Mouse (Mus musculus): ENCODE results near the gene Adamts10. TPM values are rescaled to one million over a fixed set of nuclear protein-coding genes. Genes with fewer than 3 reads are reported as not detected.

Adamts10 gene
- total and polyA plus RNA-seq, 3 experiments = 13.6 to 49.0 (median 14.7) TPM

DNA sequence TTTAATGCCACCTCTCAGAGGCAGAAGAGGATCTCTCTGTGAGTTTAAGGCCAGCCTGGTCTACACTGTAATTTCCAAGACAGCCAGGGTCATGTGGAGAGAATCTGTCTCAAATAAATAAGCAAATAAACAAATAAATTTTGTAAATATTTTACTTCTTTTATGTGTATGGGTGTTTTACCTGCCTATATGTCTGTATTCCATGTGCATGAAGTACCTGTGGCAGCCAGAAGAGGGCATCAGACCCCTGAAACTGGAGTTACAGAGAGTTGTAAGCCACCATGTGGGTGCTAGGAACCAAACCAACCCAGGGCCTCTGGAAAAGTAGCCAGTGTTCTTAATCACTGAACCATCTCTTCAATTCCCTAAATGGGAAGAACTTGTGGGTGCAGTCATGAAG lies 73.3 kb downstream of the Adamts10 start:
- H3K4me3 ChIP-seq = no peak overlapping the region
- H3K4me1 ChIP-seq (ENCODE audit: control insufficient read depth, insufficient read depth, low read length) = no peaks in the 10 kb centered on the region
- H3K79me2 ChIP-seq (replicated peaks; ENCODE audit: control insufficient read depth, insufficient read depth, low read length) = no peaks in the 10 kb centered on the region

GRCm38 (mm10) chr17:33598506-33598905 lies 74.5 kb downstream of the Adamts10 start:
- Histone ChIP-seq H3K36me3 (ENCODE audit: control insufficient read depth, insufficient read depth, low read length) (no peaks in the 10 kb centered on the region), H3K79me2 (replicated peaks; ENCODE audit: control insufficient read depth, insufficient read depth, low read length) (no peaks in the 10 kb centered on the region), H3K4me3 (no peak overlapping the region), H3K27ac (no peak overlapping the region), H3K27me3 (ENCODE audit: control insufficient read depth, insufficient read depth, low read length) (no peaks in the 10 kb centered on the region), H3K9ac (ENCODE audit: low read depth, low read length) (no peak overlapping the region), H3K4me1 (ENCODE audit: control insufficient read depth, insufficient read depth, low read length) (no peaks in the 10 kb centered on the region)
- DNase-seq = no peak
- 90% methylated on average over 5 of the region's 5 CpGs for WGBS
- TF ChIP-seq EP300 (IDR thresholded peaks at IDR 0.05; ENCODE audit: insufficient read depth, low read depth, low read length) (no peak), POLR2A (IDR thresholded peaks at IDR 0.05; ENCODE audit: insufficient read depth, low read depth, low read length) (no peak), CTCF (IDR thresholded peaks at IDR 0.05) (no peak)
- intact Hi-C loops (cut with DNase I) = no loop called here

More for the DNA sequence above, 73.3 kb downstream of the Adamts10 start:
- Histone ChIP-seq H3K27ac (no peak overlapping the region), H3K36me3 (ENCODE audit: control insufficient read depth, insufficient read depth, low read length) (no peaks in the 10 kb centered on the region), H3K27me3 (ENCODE audit: control insufficient read depth, insufficient read depth, low read length) (no peaks in the 10 kb centered on the region), H3K9ac (ENCODE audit: low read depth, low read length) (no peak overlapping the region)
- TF ChIP-seq POLR2A (IDR thresholded peaks at IDR 0.05; ENCODE audit: insufficient read depth, low read depth, low read length) (no peak), CTCF (IDR thresholded peaks at IDR 0.05) (no peak), EP300 (IDR thresholded peaks at IDR 0.05; ENCODE audit: insufficient read depth, low read depth, low read length) (no peak)
- intact Hi-C loops (cut with DNase I) = no loop called here
- DNase-seq = no peak

DNA sequence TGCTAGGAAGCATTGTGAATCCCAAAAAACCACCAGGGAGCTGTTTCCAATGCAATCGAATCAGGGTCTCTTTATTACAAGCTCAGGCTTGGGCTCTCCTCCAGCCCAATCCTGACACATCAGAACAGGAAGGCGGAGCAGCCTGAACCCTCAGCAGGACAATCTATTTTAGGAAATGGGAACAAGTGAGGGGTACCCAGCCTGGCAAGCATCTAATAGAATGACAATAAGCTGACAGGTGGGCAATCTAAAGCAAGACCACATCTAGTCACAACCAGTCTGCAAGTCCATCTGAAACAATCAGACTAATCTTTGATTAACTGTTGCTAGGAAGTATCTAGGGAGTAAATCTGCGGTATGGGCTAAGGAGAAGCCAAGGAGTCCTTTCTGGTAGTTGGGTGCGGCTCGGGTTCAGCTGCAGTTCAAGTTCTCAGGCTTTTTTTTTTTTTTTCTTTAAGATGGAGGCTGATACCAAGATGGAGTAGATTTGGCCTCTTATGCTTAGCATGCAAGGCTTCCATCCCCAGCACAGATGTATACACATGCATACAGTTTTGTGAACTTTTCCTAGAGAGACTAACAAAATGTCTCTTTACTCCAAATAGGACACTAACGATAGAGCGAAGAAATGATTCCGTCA lies 76.0 kb downstream of the Adamts10 start:
- DNase-seq = no peak
- Histone ChIP-seq H3K4me3 (no peak overlapping the region), H3K9ac (ENCODE audit: low read depth, low read length) (no peak overlapping the region), H3K27me3 (ENCODE audit: control insufficient read depth, insufficient read depth, low read length) (no peaks in the 10 kb centered on the region), H3K27ac (no peak overlapping the region), H3K36me3 (ENCODE audit: control insufficient read depth, insufficient read depth, low read length) (no peaks in the 10 kb centered on the region), H3K79me2 (replicated peaks; ENCODE audit: control insufficient read depth, insufficient read depth, low read length) (no peaks in the 10 kb centered on the region), H3K4me1 (ENCODE audit: control insufficient read depth, insufficient read depth, low read length) (no peaks in the 10 kb centered on the region)
- intact Hi-C loops (cut with DNase I) = no loop called here
- no peak for TF ChIP-seq CTCF (IDR thresholded peaks at IDR 0.05)
- no peak for TF ChIP-seq POLR2A (IDR thresholded peaks at IDR 0.05; ENCODE audit: insufficient read depth, low read depth, low read length)
- 78% methylated on average over 8 of the region's 8 CpGs for WGBS

DNA sequence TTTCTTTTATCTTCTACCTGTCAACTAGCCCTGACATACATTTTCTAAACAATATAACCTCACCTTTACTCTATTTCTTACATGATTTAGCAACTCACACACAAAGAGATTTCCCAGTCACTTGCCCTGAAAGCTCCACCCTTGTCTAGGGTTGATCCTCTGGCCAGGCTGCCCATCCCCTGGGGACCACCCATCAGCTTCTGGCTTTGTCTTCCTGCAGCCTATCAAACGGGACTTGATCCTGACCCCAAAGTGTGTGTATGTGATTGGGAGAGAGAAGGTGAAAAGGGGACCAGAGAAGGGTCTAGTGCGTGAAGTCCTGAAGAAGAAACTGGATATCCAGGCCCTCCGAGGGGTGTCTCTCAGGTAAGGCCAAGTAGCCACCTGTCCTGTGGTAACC lies 76.8 kb downstream of the Adamts10 start:
- H3K4me3 ChIP-seq = no peak overlapping the region
- DNase-seq = no peak
- H3K4me1 ChIP-seq (ENCODE audit: control insufficient read depth, insufficient read depth, low read length) = no peaks in the 10 kb centered on the region
- no peaks in the 10 kb centered on the region for H3K79me2 ChIP-seq (replicated peaks; ENCODE audit: control insufficient read depth, insufficient read depth, low read length)
- 81% methylated on average over 3 of the region's 3 CpGs for WGBS
- H3K27me3 ChIP-seq (ENCODE audit: control insufficient read depth, insufficient read depth, low read length) = no peaks in the 10 kb centered on the region
- H3K9ac ChIP-seq (ENCODE audit: low read depth, low read length) = no peak overlapping the region
- intact Hi-C loops (cut with DNase I) = no loop called here
- no peaks in the 10 kb centered on the region for H3K36me3 ChIP-seq (ENCODE audit: control insufficient read depth, insufficient read depth, low read length)
- TF ChIP-seq CTCF (IDR thresholded peaks at IDR 0.05) = no peak
- TF ChIP-seq POLR2A (IDR thresholded peaks at IDR 0.05; ENCODE audit: insufficient read depth, low read depth, low read length) = no peak
- TF ChIP-seq EP300 (IDR thresholded peaks at IDR 0.05; ENCODE audit: insufficient read depth, low read depth, low read length) = no peak
- H3K27ac ChIP-seq = no peak overlapping the region

DNA sequence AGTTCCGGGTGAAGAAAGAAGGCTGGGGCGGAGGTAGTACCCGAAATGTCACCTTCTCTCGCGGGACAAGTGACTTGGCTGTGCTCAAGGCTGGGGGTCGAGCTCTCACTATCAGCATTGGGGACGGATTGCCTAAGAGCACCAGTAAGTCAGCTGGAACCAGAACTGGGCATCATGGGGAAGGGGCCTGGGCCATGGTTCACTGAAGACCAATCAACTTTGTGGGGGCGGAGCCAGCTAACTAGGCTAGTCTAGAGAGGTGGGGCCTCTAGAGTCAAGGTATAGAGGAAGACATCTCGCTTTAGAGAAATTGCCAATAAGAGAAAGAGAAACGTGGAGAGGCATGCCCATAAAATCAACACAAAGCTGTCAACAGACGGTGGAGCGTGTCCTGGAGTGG lies 77.9 kb downstream of the Adamts10 start:
- intact Hi-C loops (cut with DNase I) = no loop called here
- no peak for TF ChIP-seq EP300 (IDR thresholded peaks at IDR 0.05; ENCODE audit: insufficient read depth, low read depth, low read length)
- TF ChIP-seq POLR2A (IDR thresholded peaks at IDR 0.05; ENCODE audit: insufficient read depth, low read depth, low read length) = no peak
- TF ChIP-seq CTCF (IDR thresholded peaks at IDR 0.05) = no peak
- DNase-seq = no peak
- H3K36me3 ChIP-seq (ENCODE audit: control insufficient read depth, insufficient read depth, low read length) = no peaks in the 10 kb centered on the region
- no peaks in the 10 kb centered on the region for H3K4me1 ChIP-seq (ENCODE audit: control insufficient read depth, insufficient read depth, low read length)
- no peak overlapping the region for H3K27ac ChIP-seq
- no peaks in the 10 kb centered on the region for H3K27me3 ChIP-seq (ENCODE audit: control insufficient read depth, insufficient read depth, low read length)
- no peaks in the 10 kb centered on the region for H3K79me2 ChIP-seq (replicated peaks; ENCODE audit: control insufficient read depth, insufficient read depth, low read length)
- H3K4me3 ChIP-seq = no peak overlapping the region
- no peak overlapping the region for H3K9ac ChIP-seq (ENCODE audit: low read depth, low read length)
- WGBS = 81% methylated on average over 12 of the region's 12 CpGs

Other genes with a start within 250 kb of the Adamts10 start
- 10 to 100 TPM; 11.3 to 11.6 TPM for gene Zfp955b, start 234.7 kb upstream of the Adamts10 start, total RNA-seq (2021)
- 2.6 and 5.4 TPM in 2 replicates for gene Zfp955b, start 234.7 kb upstream of the Adamts10 start, polyA plus RNA-seq (2012; rRNA removed)
- gene Zfp81, start 165.3 kb upstream of the Adamts10 start, total RNA-seq (2021) = 1 to 10 TPM; 4.5 to 4.9 TPM
- gene Zfp81, start 165.3 kb upstream of the Adamts10 start, polyA plus RNA-seq (2012; rRNA removed) = 0.68 and 2.2 TPM in 2 replicates
- gene Zfp101, start 129.6 kb upstream of the Adamts10 start, total RNA-seq (2021) = 1 to 10 TPM; 3.7 to 4.4 TPM
- 1.2 and 2.5 TPM in 2 replicates for gene Zfp101, start 129.6 kb upstream of the Adamts10 start, polyA plus RNA-seq (2012; rRNA removed)
- not detected for gene Actl9, start 91.3 kb upstream of the Adamts10 start, total RNA-seq (2021)
- gene Actl9, start 91.3 kb upstream of the Adamts10 start, polyA plus RNA-seq (2012; rRNA removed) = 0.12 TPM in 1 of 2 replicates, not detected in the other
- 1 to 10 TPM; 2.3 to 3.1 TPM for gene Myo1f, start 31.5 kb downstream of the Adamts10 start, total RNA-seq (2021)
- 2.8 and 3.2 TPM in 2 replicates for gene Myo1f, start 31.5 kb downstream of the Adamts10 start, polyA plus RNA-seq (2012; rRNA removed)
- 1 to 10 TPM; 7.3 to 7.7 TPM for gene Zfp414, start 104.9 kb downstream of the Adamts10 start, total RNA-seq (2021)
- 27.0 and 28.4 TPM in 2 replicates for gene Zfp414, start 104.9 kb downstream of the Adamts10 start, polyA plus RNA-seq (2012; rRNA removed)
- under 1 TPM in 1 of 2 experiments, not detected in 1; 0.32 TPM for gene Pram1, start 113.9 kb downstream of the Adamts10 start, total RNA-seq (2021)
- gene Pram1, start 113.9 kb downstream of the Adamts10 start, polyA plus RNA-seq (2012; rRNA removed) = 0.41 and 0.61 TPM in 2 replicates
- gene Hnrnpm, start 162.7 kb downstream of the Adamts10 start, total RNA-seq (2021) = 10 to 100 TPM; 87.9 to 89.9 TPM
- gene Hnrnpm, start 162.7 kb downstream of the Adamts10 start, polyA plus RNA-seq (2012; rRNA removed) = 36.2 and 51.2 TPM in 2 replicates
- 100 to 1,000 TPM; 136 to 182 TPM for gene March2, start 194.5 kb downstream of the Adamts10 start, total RNA-seq (2021)
- 146 and 147 TPM in 2 replicates for gene March2, start 194.5 kb downstream of the Adamts10 start, polyA plus RNA-seq (2012; rRNA removed)
- gene Rab11b, start 236.3 kb downstream of the Adamts10 start, total RNA-seq (2021) = 100 to 1,000 TPM; 238 to 272 TPM
- 388 and 477 TPM in 2 replicates for gene Rab11b, start 236.3 kb downstream of the Adamts10 start, polyA plus RNA-seq (2012; rRNA removed)